Mouse (Mus musculus) testis, adult 2 months (tissue): ENCODE results near the gene Map3k10.

Source experiments
- CTCF ChIP-seq: fragments of 200-500 bp; IDR thresholded peaks from 2 replicates; pipeline ENCODE4 v1.5.1; 2012; ENCODE audit warnings: low read depth, mild to moderate bottlenecking, inconsistent platforms, low read length, moderate library complexity; ENCODE audit not compliant: control insufficient read depth, insufficient read depth, insufficient replicate concordance
- POLR2A ChIP-seq: fragments of 200-500 bp; IDR thresholded peaks from 2 replicates; pipeline ENCODE4 v1.6.1; 2012; ENCODE audit warnings: low read depth, mild to moderate bottlenecking, inconsistent platforms, low read length, moderate library complexity; ENCODE audit not compliant: control insufficient read depth

GRCm38 (mm10) chr7:27688246-27688788, 13.9 kb upstream of the Map3k10 start:
- TF ChIP-seq CTCF (no peak), POLR2A (no peak)
